ENCODE assay signal across 9 mouse cellular contexts in genomic region chr12:9251772-9252171, GRCm38 (mm10).
DNase-seq lines count a peak whose midpoint lies in the region; ATAC-seq and TF ChIP-seq lines count a peak whose summit lies in the region.
"Had no signal": no experiment of that assay in that cellular context is flagged by ENCODE, and none has a peak within 500 bp of the region (broad histone marks: within the 10 kb centered on the region; RNA-seq: fewer than 3 reads in every experiment).

No protein-coding gene starts in this region.

- TF ChIP-seq POLR2A in kidney, adult 2 months (IDR thresholded peaks at IDR 0.05; ENCODE audit: low read depth, low read length): no peak

- H3K4me1 ChIP-seq in embryonic facial prominence, embryonic 10.5 days: peaks cover 13% of the 10 kb centered on the region
- no peaks in the 10 kb centered on the region for H3K4me1 ChIP-seq in kidney, adult 2 months (ENCODE audit: control insufficient read depth, insufficient read depth, low read length)

- no peak overlapping the region for H3K27ac ChIP-seq in embryonic facial prominence, embryonic 10.5 days (replicated peaks)
- no peak overlapping the region for H3K27ac ChIP-seq in kidney, adult 2 months (ENCODE audit: insufficient read depth, low read depth, low read length)

- peak; percentile 34 for DNase-seq in cerebellum, adult 11 months
- DNase-seq in urinary bladder, adult 2 months (ENCODE audit: low spot score): peak; percentile 35
- no peak for DNase-seq in urinary bladder, postnatal 4 days (ENCODE audit: low spot score in 2 of 2)
- DNase-seq in embryonic facial prominence, embryonic 10.5 days (ENCODE audit: low spot score): peak; percentile 68
- peak; percentile 53 for DNase-seq in kidney, adult 2 months
- DNase-seq in lung, adult 18-20 months: peak; percentile 12 to 21
- peak; percentile 16 for DNase-seq in right cerebral cortex, postnatal 4 days

- TF ChIP-seq CTCF in kidney, adult 2 months (conservative IDR thresholded peaks at IDR 0.05; ENCODE audit: insufficient read depth, insufficient read length, low read depth, low read length): peak; percentile 71

- ATAC-seq in cerebellum, adult (ENCODE audit: insufficient number of reproducible peaks, low FRiP score, low TSS enrichment): no peak

- no peak overlapping the region for H3K4me3 ChIP-seq in embryonic facial prominence, embryonic 10.5 days
- H3K4me3 ChIP-seq in kidney, adult 2 months (ENCODE audit: insufficient read depth, low read depth, low read length): no peak overlapping the region
- H3K4me3 ChIP-seq: myocyte had no signal

- no peaks in the 10 kb centered on the region for H3K27me3 ChIP-seq in embryonic facial prominence, embryonic 10.5 days (replicated peaks; ENCODE audit: low read depth, poor library complexity, severe bottlenecking)
- H3K27me3 ChIP-seq in kidney, adult 2 months (replicated peaks; ENCODE audit: control insufficient read depth, insufficient read depth, low read length): no peaks in the 10 kb centered on the region

- H3K9me3 ChIP-seq in embryonic facial prominence, embryonic 10.5 days: no peaks in the 10 kb centered on the region

- H3K36me3 ChIP-seq in embryonic facial prominence, embryonic 10.5 days (replicated peaks): no peaks in the 10 kb centered on the region
- H3K36me3 ChIP-seq in kidney, adult 2 months (ENCODE audit: control insufficient read depth, insufficient read depth, low read length): no peaks in the 10 kb centered on the region

- 23% methylated on average over 5 of the region's 5 CpGs for WGBS in embryonic facial prominence, embryonic 10.5 days
- 31% methylated on average over 5 of the region's 5 CpGs for WGBS in kidney, adult 2 months

Comparison
In these comparisons a context has a peak if more than half of its experiments do, and no peak if none do; other contexts are left out.
1. DNase-seq: peak in cerebellum, adult 11 months (single experiment), urinary bladder, adult 2 months (single experiment), embryonic facial prominence, embryonic 10.5 days (single experiment), kidney, adult 2 months (single experiment), lung, adult 18-20 months (2 of 2) and right cerebral cortex, postnatal 4 days (single experiment); none in urinary bladder, postnatal 4 days (0 of 2).